Mouse (Mus musculus) kidney, postnatal 36 days (tissue): ENCODE results near the gene Wdr46.
"Not testable (repeated sequence)": the region's sequence is repeated elsewhere in the genome, so short reads cannot be mapped to it uniquely, and the experiment has no call there.

Experiments used
- DNase-seq, 2 experiments: peaks; one replicate each; pipeline ENCODE4 v3.0.0; 2021 to 2022; ENCODE audit warnings: mixed read lengths in 2 of 2

Wdr46 gene

DNA sequence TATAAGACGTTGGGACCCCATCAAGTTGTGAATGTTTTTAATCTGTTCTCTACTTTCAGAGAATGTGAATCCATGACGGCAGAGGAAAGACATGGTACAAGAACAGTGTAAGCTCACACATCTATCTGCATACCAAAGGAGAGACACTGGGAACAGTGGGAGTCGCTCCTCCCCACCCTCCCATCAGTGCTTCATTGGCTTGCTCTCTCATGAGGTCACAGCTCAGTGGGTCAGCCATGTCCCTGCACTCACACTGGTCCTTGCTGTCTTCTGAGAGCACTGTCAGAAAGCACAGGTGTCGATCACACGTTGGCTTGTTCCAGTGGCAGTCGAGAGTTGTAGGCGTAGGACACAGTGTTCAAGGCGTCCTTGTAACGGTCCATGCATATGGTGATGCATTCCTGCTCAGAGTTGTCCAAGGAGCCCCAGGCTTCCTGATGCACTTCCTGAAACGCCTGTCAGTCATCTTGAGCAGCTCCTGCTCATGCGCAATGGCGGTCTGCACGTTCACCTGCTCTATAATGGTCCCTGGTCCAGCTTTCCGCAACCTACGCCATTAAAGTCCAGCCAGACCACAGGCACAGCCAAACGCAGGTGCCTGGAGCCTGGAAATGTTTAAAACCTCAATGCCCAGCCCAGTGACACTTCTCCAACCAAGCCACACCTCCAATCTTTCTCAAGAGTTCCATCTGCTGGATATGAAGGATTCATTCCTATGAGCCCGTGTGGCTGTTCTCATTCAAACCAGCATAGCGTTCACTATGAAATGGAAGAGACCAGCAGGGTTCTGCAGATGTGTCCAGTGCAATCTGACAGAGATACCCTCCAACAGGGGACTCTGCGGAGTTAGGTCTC, 39.9 kb downstream of the Wdr46 start:
- DNase-seq, result no peak

DNA sequence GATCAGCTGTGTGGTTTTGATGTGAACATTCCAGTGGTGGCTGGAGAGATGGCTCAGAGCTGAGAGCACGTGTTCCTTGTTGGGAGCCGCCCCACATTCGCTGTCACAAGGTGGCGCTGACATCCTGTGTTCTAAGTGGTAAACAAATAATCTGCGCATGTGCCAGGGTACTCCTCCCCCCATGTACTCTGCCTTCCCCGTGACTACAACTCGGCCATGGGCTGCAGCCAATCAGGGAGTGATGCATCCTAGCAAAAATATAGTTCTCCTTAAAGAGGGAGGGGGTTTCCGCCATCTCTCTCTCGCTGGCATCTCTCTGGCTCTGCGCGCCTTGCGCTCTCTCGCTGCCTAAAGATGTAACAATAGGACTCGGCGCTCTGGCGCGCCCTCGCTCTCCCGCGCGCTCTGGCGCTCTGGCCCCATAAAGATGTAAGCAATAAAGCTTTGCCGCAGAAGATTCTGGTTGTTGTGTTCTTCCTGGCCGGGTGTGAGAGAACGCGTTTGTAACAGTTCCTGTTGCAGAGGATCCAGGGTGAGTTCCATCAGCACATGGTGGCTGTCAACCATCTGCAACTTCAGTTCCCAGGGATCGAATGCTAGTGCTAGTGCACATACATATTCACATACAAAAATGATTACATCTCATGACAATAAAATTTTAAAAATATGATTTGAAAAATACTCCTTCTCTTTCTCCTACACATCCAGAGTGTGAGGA, 40.9 kb downstream of the Wdr46 start:
- peak; percentile 93 to 96 for DNase-seq

DNA sequence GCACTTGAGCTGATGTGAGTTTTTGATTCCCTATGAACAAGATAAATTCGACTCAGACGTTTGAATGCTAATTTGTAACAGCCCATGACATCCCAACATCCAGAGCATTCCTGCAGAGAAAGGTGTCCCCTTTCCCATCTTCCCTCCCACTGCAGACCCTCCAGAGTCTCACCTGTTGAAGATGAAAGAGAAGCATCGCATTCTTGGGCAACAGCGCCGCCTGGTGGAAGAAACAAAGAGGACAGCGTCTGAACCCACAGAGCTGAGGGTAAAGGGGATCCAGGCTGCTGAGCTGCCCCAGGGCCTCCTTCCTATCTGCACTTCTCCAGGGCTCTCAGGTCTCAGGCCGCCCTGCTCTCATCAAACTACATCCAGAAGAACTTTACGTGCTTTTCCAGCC, 41.7 kb downstream of the Wdr46 start:
- peak; percentile 57 to 85 for DNase-seq

DNA sequence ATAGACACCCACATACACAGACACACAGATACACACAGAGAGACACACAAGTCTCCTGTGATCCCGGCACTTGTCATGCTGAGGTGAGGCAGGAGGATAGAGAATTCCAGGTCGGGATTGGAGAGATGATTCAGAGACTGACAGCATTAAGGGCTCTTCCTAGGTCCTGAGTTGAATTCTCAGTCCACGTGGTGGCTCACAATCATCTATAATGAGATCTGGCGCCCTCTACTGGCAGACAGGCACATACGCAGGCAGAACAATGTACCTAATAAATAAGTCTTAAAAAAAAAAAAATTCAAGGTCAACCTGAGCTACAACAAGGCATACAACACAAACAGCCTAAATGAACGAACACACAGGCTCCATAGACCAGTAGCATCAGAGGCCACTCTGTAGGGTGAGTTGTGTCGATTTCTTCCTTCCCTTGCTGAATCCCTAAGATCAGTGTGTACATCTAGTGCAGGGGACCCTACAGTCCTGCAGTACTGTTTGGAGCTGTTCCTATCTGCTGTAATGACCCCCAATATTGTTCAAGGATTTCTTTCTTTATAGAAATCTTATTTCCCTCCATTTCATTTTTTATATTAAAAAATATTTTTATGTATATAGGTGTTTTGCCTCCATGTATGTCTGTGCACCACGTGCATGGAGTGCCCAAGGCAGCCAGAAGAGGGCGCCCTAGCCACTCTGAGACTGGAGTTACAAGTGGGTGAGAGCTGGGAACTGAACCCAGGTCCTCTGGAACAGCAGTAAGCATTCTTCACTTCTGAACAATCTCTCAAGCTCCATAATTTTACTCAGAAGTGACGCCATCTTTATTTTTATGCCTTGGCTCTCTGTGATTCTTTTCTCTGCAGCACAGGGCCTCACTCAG, 51.6 kb downstream of the Wdr46 start:
- peak; percentile 69 to 82 for DNase-seq

DNA sequence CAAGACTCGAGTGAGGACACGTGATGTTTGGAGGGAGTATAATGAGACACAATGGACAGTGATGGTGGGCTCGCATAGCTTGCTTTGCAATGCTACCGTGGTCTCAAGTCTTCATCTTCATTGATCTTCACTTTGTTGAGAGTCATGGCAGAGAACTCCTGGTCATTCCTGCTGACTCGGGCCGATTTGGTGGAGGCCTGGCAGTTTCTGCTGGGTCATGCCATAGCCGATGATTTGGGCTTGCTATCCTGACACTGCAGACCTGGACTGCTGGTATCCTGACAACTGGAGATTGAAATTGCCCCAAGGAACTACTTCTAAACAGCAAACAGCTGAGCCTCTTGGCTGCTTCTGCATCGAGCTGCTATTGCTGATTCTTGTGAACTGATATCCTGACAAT, 54.5 kb downstream of the Wdr46 start:
- DNase-seq, result no peak

DNA sequence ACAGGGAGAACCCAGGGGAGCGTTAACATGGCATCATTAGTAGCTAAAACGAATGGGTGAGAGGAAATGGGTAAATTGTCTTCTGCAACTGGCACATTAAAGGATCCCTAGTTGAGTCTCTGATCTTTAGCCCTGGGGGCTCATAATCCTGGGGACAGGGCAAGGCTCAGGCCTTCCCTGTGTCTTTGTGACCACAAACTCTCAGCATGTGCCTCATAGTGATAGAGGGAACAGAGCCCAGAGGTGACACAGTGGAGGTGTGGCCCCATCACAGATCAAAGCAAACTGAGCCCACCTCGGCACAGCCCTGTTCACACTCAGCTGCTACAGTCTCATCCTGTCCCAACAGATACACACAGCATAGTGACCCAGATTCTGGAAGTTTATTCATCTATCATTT, 55.2 kb downstream of the Wdr46 start:
- no peak for DNase-seq

DNA sequence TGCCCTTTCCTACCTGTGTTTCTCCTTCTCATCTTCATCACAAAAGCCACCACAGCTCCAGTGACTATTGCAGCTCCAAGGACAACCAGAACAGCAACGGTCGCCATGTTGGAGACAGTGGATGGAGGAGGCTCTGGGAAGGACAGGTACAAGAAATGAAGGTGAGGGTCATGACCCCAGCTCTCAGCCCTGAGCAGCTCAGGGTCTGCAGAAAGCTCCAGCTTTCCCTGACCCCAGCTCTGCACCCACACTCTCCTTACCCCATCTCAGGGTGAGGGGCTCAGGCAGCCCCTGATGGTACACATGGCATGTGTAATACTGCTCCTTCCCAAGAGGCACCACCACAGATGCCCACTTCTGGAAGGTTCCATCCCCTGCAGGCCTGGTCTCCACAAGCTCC, 56.6 kb downstream of the Wdr46 start:
- DNase-seq, result not testable (repeated sequence)

DNA sequence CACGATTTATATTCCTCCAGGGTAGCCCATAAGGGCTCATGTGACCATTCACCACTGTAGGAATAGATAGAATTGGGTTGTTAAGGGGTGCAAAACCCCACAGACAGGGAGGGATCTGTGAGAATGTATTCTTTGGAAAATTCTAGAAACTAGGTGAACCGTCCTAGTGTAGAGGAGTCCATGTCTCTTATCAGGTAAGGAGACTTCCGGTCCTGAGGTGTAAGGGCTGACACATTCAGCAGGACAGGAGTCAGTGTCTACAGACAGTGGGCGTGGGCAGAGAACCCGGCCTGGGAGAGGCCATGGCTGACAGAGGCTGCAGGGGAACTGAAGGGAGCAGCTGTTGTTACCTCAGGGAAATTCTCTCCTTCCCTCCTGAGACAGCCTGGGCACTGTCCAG, 58.2 kb downstream of the Wdr46 start:
- DNase-seq, result not testable (repeated sequence)
